Mouse (Mus musculus): ENCODE measurements around the gene Stambpl1. TPM values are rescaled to one million over a fixed set of nuclear protein-coding genes. Genes with fewer than 3 reads are reported as not detected.

The Stambpl1 gene
- polyA plus RNA-seq, 1 experiment from 2014 or later: 16.0 TPM

- no peaks in the 10 kb centered on the region for H3K4me1 ChIP-seq
- WGBS: 89% methylated on average over 2 of the region's 2 CpGs
- ATAC-seq (replicated peaks): no peak
- H3K27me3 ChIP-seq (replicated peaks): no peaks in the 10 kb centered on the region
- H3K4me2 ChIP-seq: no peak overlapping the region
- H3K36me3 ChIP-seq (replicated peaks): no peaks in the 10 kb centered on the region
- no peak overlapping the region for H3K9ac ChIP-seq
- no peak overlapping the region for H3K4me3 ChIP-seq
- no peak overlapping the region for H3K27ac ChIP-seq
- no peaks in the 10 kb centered on the region for H3K9me3 ChIP-seq
These were observed 11.7 kb upstream of the Stambpl1 start for GRCm38 (mm10) chr19:34180316-34180715.

GRCm38 (mm10) chr19:34181234-34181633 is 10.8 kb upstream of the Stambpl1 start:
- no peaks in the 10 kb centered on the region for H3K4me1 ChIP-seq
- H3K4me3 ChIP-seq: no peak overlapping the region
- H3K36me3 ChIP-seq (replicated peaks): no peaks in the 10 kb centered on the region
- ATAC-seq (replicated peaks): no peak
- no peak overlapping the region for H3K4me2 ChIP-seq
- no peak overlapping the region for H3K27ac ChIP-seq
- H3K27me3 ChIP-seq (replicated peaks): no peaks in the 10 kb centered on the region
- 91% methylated on average over 3 of the region's 3 CpGs for WGBS
- no peaks in the 10 kb centered on the region for H3K9me3 ChIP-seq
- no peak overlapping the region for H3K9ac ChIP-seq

GRCm38 (mm10) chr19:34182490-34182889 is 9.5 kb upstream of the Stambpl1 start:
- Histone ChIP-seq H3K27ac (no peak overlapping the region), H3K9ac (no peak overlapping the region), H3K36me3 (replicated peaks) (no peaks in the 10 kb centered on the region), H3K4me3 (no peak overlapping the region), H3K9me3 (no peaks in the 10 kb centered on the region), H3K4me1 (no peaks in the 10 kb centered on the region), H3K4me2 (no peak overlapping the region), H3K27me3 (replicated peaks) (no peaks in the 10 kb centered on the region)
- 62% methylated on average over 5 of the region's 5 CpGs for whole genome bisulfite sequencing
- ATAC-seq (replicated peaks): no peak

GRCm38 (mm10) chr19:34186845-34187244 is 5.2 kb upstream of the Stambpl1 start:
- 91% methylated on average over 4 of the region's 4 CpGs for WGBS
- Histone ChIP-seq H3K27me3 (replicated peaks) (0 out of 2 replicates have a peak, but pooled peaks cover 3% of the 10 kb centered on the region), H3K36me3 (replicated peaks) (no peaks in the 10 kb centered on the region), H3K9me3 (no peaks in the 10 kb centered on the region), H3K4me1 (peaks cover 2% of the 10 kb centered on the region; the same call in 1 of the 2 replicates), H3K27ac (no peak overlapping the region), H3K4me3 (no peak overlapping the region), H3K4me2 (no peak overlapping the region), H3K9ac (no peak overlapping the region)
- ATAC-seq (replicated peaks): no peak

- Histone ChIP-seq H3K9me3 (no peaks in the 10 kb centered on the region), H3K4me2 (peak overlapping the region; percentile 90), H3K4me1 (peaks cover 9% of the 10 kb centered on the region; the same call in 1 of the 2 replicates), H3K36me3 (replicated peaks) (no peaks in the 10 kb centered on the region), H3K9ac (peak overlapping the region; percentile 79), H3K27ac (peak overlapping the region; percentile 79), H3K4me3 (peak overlapping the region; percentile 62), H3K27me3 (replicated peaks) (0 out of 2 replicates have a peak, but pooled peaks cover 3% of the 10 kb centered on the region)
- 10% methylated on average over 10 of the region's 10 CpGs for WGBS
- peak; percentile 70 for ATAC-seq (replicated peaks)
These were observed 403 bp upstream of the Stambpl1 start for GRCm38 (mm10) chr19:34191645-34192007.

GRCm38 (mm10) chr19:34193149-34193548 is 1.1 kb downstream of the Stambpl1 start:
- H3K27ac ChIP-seq: no peak overlapping the region
- H3K9me3 ChIP-seq: no peaks in the 10 kb centered on the region
- H3K36me3 ChIP-seq (replicated peaks): no peaks in the 10 kb centered on the region
- 0 out of 2 replicates have a peak, but pooled peaks cover 3% of the 10 kb centered on the region for H3K27me3 ChIP-seq (replicated peaks)
- peak overlapping the region; percentile 19; the same call in 1 of the 2 replicates for H3K9ac ChIP-seq
- WGBS: 6% methylated on average over 9 of the region's 9 CpGs
- peaks cover 9% of the 10 kb centered on the region; the same call in 1 of the 2 replicates for H3K4me1 ChIP-seq
- H3K4me3 ChIP-seq: peak overlapping the region; percentile 62
- ATAC-seq (replicated peaks): peak; percentile 30; the same call in 1 of the 2 replicates
- peak overlapping the region; percentile 90 for H3K4me2 ChIP-seq

- ATAC-seq (replicated peaks): no peak
- Histone ChIP-seq H3K4me3 (peak overlapping the region; percentile 62), H3K4me2 (peak overlapping the region; percentile 90), H3K36me3 (replicated peaks) (no peaks in the 10 kb centered on the region), H3K27me3 (replicated peaks) (0 out of 2 replicates have a peak, but pooled peaks cover 3% of the 10 kb centered on the region), H3K9ac (no peak overlapping the region), H3K4me1 (peaks cover 9% of the 10 kb centered on the region; the same call in 1 of the 2 replicates), H3K27ac (no peak overlapping the region), H3K9me3 (no peaks in the 10 kb centered on the region)
- 50% methylated on average over 9 of the region's 9 CpGs for WGBS
These were observed 1.7 kb downstream of the Stambpl1 start for GRCm38 (mm10) chr19:34193683-34194082.

GRCm38 (mm10) chr19:34194132-34194745 is 2.2 kb downstream of the Stambpl1 start:
- no peak overlapping the region for H3K27ac ChIP-seq

GRCm38 (mm10) chr19:34195031-34195430 is 3.0 kb downstream of the Stambpl1 start:
- Histone ChIP-seq H3K4me1 (peaks cover 9% of the 10 kb centered on the region; the same call in 1 of the 2 replicates), H3K4me2 (no peak overlapping the region), H3K27me3 (replicated peaks) (no peaks in the 10 kb centered on the region), H3K36me3 (replicated peaks) (no peaks in the 10 kb centered on the region), H3K9ac (no peak overlapping the region), H3K27ac (no peak overlapping the region), H3K4me3 (no peak overlapping the region), H3K9me3 (no peaks in the 10 kb centered on the region)
- WGBS: 81% methylated on average over 2 of the region's 2 CpGs
- ATAC-seq (replicated peaks): no peak

More at GRCm38 (mm10) chr19:34194132-34194745, 2.2 kb downstream of the Stambpl1 start:
- no peak overlapping the region for H3K4me3 ChIP-seq
- no peaks in the 10 kb centered on the region for H3K9me3 ChIP-seq
- no peak overlapping the region for H3K9ac ChIP-seq
- no peaks in the 10 kb centered on the region for H3K36me3 ChIP-seq (replicated peaks)
- 0 out of 2 replicates have a peak, but pooled peaks cover 2% of the 10 kb centered on the region for H3K27me3 ChIP-seq (replicated peaks)
- no peak for ATAC-seq (replicated peaks)
- peak overlapping the region; percentile 90 for H3K4me2 ChIP-seq
- WGBS: 82% methylated on average over 6 of the region's 6 CpGs
- H3K4me1 ChIP-seq: peaks cover 9% of the 10 kb centered on the region; the same call in 1 of the 2 replicates

- H3K27ac ChIP-seq: no peak overlapping the region
- ATAC-seq (replicated peaks): no peak
- H3K36me3 ChIP-seq (replicated peaks): no peaks in the 10 kb centered on the region
- 100% methylated on average over 1 of the region's 1 CpGs for WGBS
- H3K4me1 ChIP-seq: peaks cover 6% of the 10 kb centered on the region; the same call in 1 of the 2 replicates
- no peak overlapping the region for H3K4me2 ChIP-seq
- H3K27me3 ChIP-seq (replicated peaks): no peaks in the 10 kb centered on the region
- H3K4me3 ChIP-seq: no peak overlapping the region
- H3K9me3 ChIP-seq: no peaks in the 10 kb centered on the region
- H3K9ac ChIP-seq: no peak overlapping the region
These were observed 6.0 kb downstream of the Stambpl1 start for GRCm38 (mm10) chr19:34198066-34198465.

- H3K36me3 ChIP-seq (replicated peaks): no peaks in the 10 kb centered on the region
- H3K9ac ChIP-seq: no peak overlapping the region
- H3K4me2 ChIP-seq: no peak overlapping the region
- 85% methylated on average over 4 of the region's 4 CpGs for WGBS
- no peak overlapping the region for H3K4me3 ChIP-seq
- no peaks in the 10 kb centered on the region for H3K27me3 ChIP-seq (replicated peaks)
- H3K4me1 ChIP-seq: peaks cover under 1% of the 10 kb centered on the region; the same call in 1 of the 2 replicates
- no peak for ATAC-seq (replicated peaks)
- no peaks in the 10 kb centered on the region for H3K9me3 ChIP-seq
- H3K27ac ChIP-seq: no peak overlapping the region
These were observed 6.9 kb downstream of the Stambpl1 start for GRCm38 (mm10) chr19:34198901-34199300.

- H3K27ac ChIP-seq: no peak overlapping the region
- H3K4me1 ChIP-seq: no peaks in the 10 kb centered on the region
- no peak overlapping the region for H3K9ac ChIP-seq
- 79% methylated on average over 2 of the region's 2 CpGs for WGBS
- no peaks in the 10 kb centered on the region for H3K9me3 ChIP-seq
- no peaks in the 10 kb centered on the region for H3K27me3 ChIP-seq (replicated peaks)
- H3K4me3 ChIP-seq: no peak overlapping the region
- no peaks in the 10 kb centered on the region for H3K36me3 ChIP-seq (replicated peaks)
- H3K4me2 ChIP-seq: no peak overlapping the region
- no peak for ATAC-seq (replicated peaks)
These were observed 7.5 kb downstream of the Stambpl1 start for GRCm38 (mm10) chr19:34199488-34199887.

- Histone ChIP-seq H3K27me3 (replicated peaks) (no peaks in the 10 kb centered on the region), H3K9me3 (no peaks in the 10 kb centered on the region), H3K9ac (no peak overlapping the region), H3K4me3 (no peak overlapping the region), H3K4me1 (no peaks in the 10 kb centered on the region), H3K4me2 (no peak overlapping the region), H3K36me3 (replicated peaks) (no peaks in the 10 kb centered on the region), H3K27ac (no peak overlapping the region)
- 84% methylated on average over 2 of the region's 2 CpGs for whole genome bisulfite sequencing
- ATAC-seq (replicated peaks): no peak
These were observed 10.6 kb downstream of the Stambpl1 start for GRCm38 (mm10) chr19:34202668-34203067.

Data from midbrain, embryonic 15.5 days (tissue).